Mouse (Mus musculus) hindbrain, postnatal 0 days (tissue): ENCODE measurements at regions not wholly inside any gene's neighbourhood (a gene's known extent, or its start where the extent isn't known, plus 50 kb on each side); places are given as distances from the start of the nearest gene placed in this dataset.

Experiments
- ATAC-seq: fragments of 200-750 bp; cut with Nextera tagmentation; 2 replicates; pipeline ENCODE4 v1.8.0; 2017; ENCODE audit warnings: mild to moderate bottlenecking, moderate TSS enrichment, moderate library complexity
- DNase-seq: peaks from one replicate; pipeline ENCODE4 v3.0.0-alpha.2; 2015; ENCODE audit warnings: low spot score
- H3K27ac ChIP-seq: fragments of 300-500 bp; sonication (generic); 2 replicates; pipeline ENCODE4 v1.5.1; 2014; ENCODE audit warnings: mild to moderate bottlenecking
- H3K27me3 ChIP-seq: fragments of 300-500 bp; sonication (generic); 2 replicates; pipeline ENCODE4 v1.6.1; 2014; ENCODE audit warnings: low read length, mixed read lengths; ENCODE audit not compliant: insufficient read depth
- H3K36me3 ChIP-seq: fragments of 300-500 bp; sonication (generic); 2 replicates; pipeline ENCODE4 v1.6.1; 2014; ENCODE audit warnings: low read length, mixed read lengths; ENCODE audit not compliant: insufficient read depth
- H3K4me1 ChIP-seq: fragments of 300-500 bp; sonication (generic); 2 replicates; pipeline ENCODE4 v1.6.1; 2014; ENCODE audit warnings: antibody characterized with exemption, low read length, mixed read lengths; ENCODE audit not compliant: insufficient read depth
- H3K4me2 ChIP-seq: fragments of 300-500 bp; sonication (generic); 2 replicates; pipeline ENCODE4 v1.6.1; 2014; ENCODE audit warnings: low read depth, mild to moderate bottlenecking, low read length, moderate library complexity, mixed read lengths
- H3K4me3 ChIP-seq: fragments of 300-500 bp; sonication (generic); 2 replicates; pipeline ENCODE4 v1.5.1; 2014; ENCODE audit warnings: low read length
- H3K9ac ChIP-seq: fragments of 300-500 bp; sonication (generic); replicated peaks from 2 replicates; pipeline ENCODE4 v1.6.1; 2014; ENCODE audit warnings: mild to moderate bottlenecking, low read length, moderate library complexity, mixed read lengths
- H3K9me3 ChIP-seq: fragments of 300-500 bp; sonication (generic); 2 replicates; pipeline ENCODE4 v1.6.1; 2016; ENCODE audit warnings: low read length, mixed read lengths
- CTCF ChIP-seq: IDR thresholded peaks from 2 replicates; pipeline ENCODE4 v1.5.1; 2016; ENCODE audit warnings: antibody characterized with exemption, control low read depth, low read depth
- WGBS: fragments of 180-500 bp; shearing (Covaris S2); extraction: QIAGEN DNeasy Blood & Tissue Kit; methylation state at CpG from one replicate; pipeline ENCODE4 v1.1.7; 2014; 5-methylcytosine and 5-hydroxymethylcytosine counted together

GRCm38 (mm10) chr1:48866926-48867325 is 1974.3 kb upstream of the Slc39a10 start:
- ATAC-seq, result no peak
- Histone ChIP-seq H3K9ac (no peak overlapping the region), H3K27me3 (no peaks in the 10 kb centered on the region), H3K9me3 (no peaks in the 10 kb centered on the region), H3K4me2 (no peak overlapping the region), H3K4me1 (no peaks in the 10 kb centered on the region), H3K36me3 (no peaks in the 10 kb centered on the region), H3K4me3 (no peak overlapping the region), H3K27ac (no peak overlapping the region)
- TF ChIP-seq CTCF, result no peak
- no peak for DNase-seq
- WGBS, result 77% methylated on average over 2 of the region's 2 CpGs

GRCm38 (mm10) chr1:48881373-48881772 is 1988.7 kb upstream of the Slc39a10 start:
- Histone ChIP-seq H3K4me1 (no peaks in the 10 kb centered on the region), H3K9ac (no peak overlapping the region), H3K9me3 (no peaks in the 10 kb centered on the region), H3K36me3 (no peaks in the 10 kb centered on the region), H3K27me3 (no peaks in the 10 kb centered on the region), H3K27ac (no peak overlapping the region), H3K4me2 (no peak overlapping the region), H3K4me3 (no peak overlapping the region)
- 76% methylated on average over 1 of the region's 1 CpGs for WGBS
- TF ChIP-seq CTCF, result no peak
- ATAC-seq, result no peak
- DNase-seq, result peak; percentile 42

GRCm38 (mm10) chr1:48893571-48893970 is 2000.9 kb upstream of the Slc39a10 start:
- no peak for ATAC-seq
- no peak overlapping the region for H3K27ac ChIP-seq
- H3K36me3 ChIP-seq, result no peaks in the 10 kb centered on the region
- H3K4me2 ChIP-seq, result no peak overlapping the region
- 60% methylated on average over 2 of the region's 2 CpGs for WGBS
- H3K9ac ChIP-seq, result no peak overlapping the region
- DNase-seq, result no peak
- H3K9me3 ChIP-seq, result no peaks in the 10 kb centered on the region
- TF ChIP-seq CTCF, result no peak
- no peaks in the 10 kb centered on the region for H3K27me3 ChIP-seq
- no peak overlapping the region for H3K4me3 ChIP-seq
- H3K4me1 ChIP-seq, result no peaks in the 10 kb centered on the region

GRCm38 (mm10) chr1:48916419-48916818 is 1984.0 kb upstream of the Tmeff2 start:
- TF ChIP-seq CTCF, result no peak
- Histone ChIP-seq H3K4me1 (no peaks in the 10 kb centered on the region), H3K9ac (no peak overlapping the region), H3K9me3 (no peaks in the 10 kb centered on the region), H3K4me3 (no peak overlapping the region), H3K36me3 (no peaks in the 10 kb centered on the region), H3K27ac (no peak overlapping the region), H3K4me2 (no peak overlapping the region), H3K27me3 (no peaks in the 10 kb centered on the region)
- no peak for DNase-seq
- WGBS, result 91% methylated on average over 4 of the region's 4 CpGs
- ATAC-seq, result no peak

GRCm38 (mm10) chr1:48943126-48943525 is 1957.3 kb upstream of the Tmeff2 start:
- H3K9me3 ChIP-seq, result no peaks in the 10 kb centered on the region
- H3K4me1 ChIP-seq, result no peaks in the 10 kb centered on the region
- no peak overlapping the region for H3K27ac ChIP-seq
- H3K4me3 ChIP-seq, result no peak overlapping the region
- H3K27me3 ChIP-seq, result no peaks in the 10 kb centered on the region
- H3K9ac ChIP-seq, result no peak overlapping the region
- no peak overlapping the region for H3K4me2 ChIP-seq
- no peak for ATAC-seq
- 78% methylated on average over 2 of the region's 2 CpGs for WGBS
- TF ChIP-seq CTCF, result no peak
- no peaks in the 10 kb centered on the region for H3K36me3 ChIP-seq
- DNase-seq, result no peak

GRCm38 (mm10) chr1:48943826-48944225 is 1956.6 kb upstream of the Tmeff2 start:
- WGBS, result 93% methylated on average over 2 of the region's 2 CpGs
- Histone ChIP-seq H3K9me3 (no peaks in the 10 kb centered on the region), H3K4me3 (no peak overlapping the region)

More at GRCm38 (mm10) chr1:48943826-48944225, 1956.6 kb upstream of the Tmeff2 start:
- Histone ChIP-seq H3K27me3 (no peaks in the 10 kb centered on the region), H3K4me1 (no peaks in the 10 kb centered on the region), H3K27ac (no peak overlapping the region), H3K4me2 (no peak overlapping the region), H3K36me3 (no peaks in the 10 kb centered on the region), H3K9ac (no peak overlapping the region)
- ATAC-seq (no peak), DNase-seq (no peak)
- TF ChIP-seq CTCF, result no peak
